Mouse (Mus musculus): ENCODE data around the gene Mafk. TPM values are rescaled to one million over a fixed set of nuclear protein-coding genes. Genes with fewer than 3 reads are reported as not detected.

Mafk gene
- polyA plus RNA-seq, 1 experiment from 2014 or later = 13.4 TPM

DNA sequence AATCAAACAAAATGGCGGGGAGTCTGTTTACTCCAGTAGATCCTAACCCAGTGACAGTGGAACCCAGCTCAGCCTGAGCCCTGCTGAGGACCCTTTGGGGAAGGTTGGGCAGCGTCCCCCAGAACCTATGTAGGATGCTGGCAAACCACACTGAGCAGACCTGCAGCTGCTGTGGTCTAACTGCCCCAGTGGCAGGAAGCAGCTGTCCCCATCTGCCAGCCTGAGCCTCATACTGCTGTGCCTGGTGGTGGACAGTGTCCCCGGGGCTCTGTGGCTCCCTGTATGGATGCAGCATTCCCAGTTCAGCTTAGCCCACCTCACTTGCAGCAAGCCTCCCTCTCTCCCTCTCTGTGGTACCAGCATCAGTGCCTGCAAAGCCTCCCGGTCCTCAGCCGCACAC lies 14.3 kb upstream of the Mafk start:
- Histone ChIP-seq H3K27me3 (no peaks in the 10 kb centered on the region; the same call in 1 of the 2 replicates), H3K4me1 (replicated peaks) (peaks cover 13% of the 10 kb centered on the region), H3K4me3 (no peak overlapping the region), H3K9ac (no peak overlapping the region), H3K9me3 (no peaks in the 10 kb centered on the region), H3K4me2 (no peak overlapping the region), H3K27ac (no peak overlapping the region), H3K36me3 (peaks cover 21% of the 10 kb centered on the region)
- no peak for ATAC-seq (ENCODE audit: low FRiP score)
- 82% methylated on average over 5 of the region's 5 CpGs for WGBS

DNA sequence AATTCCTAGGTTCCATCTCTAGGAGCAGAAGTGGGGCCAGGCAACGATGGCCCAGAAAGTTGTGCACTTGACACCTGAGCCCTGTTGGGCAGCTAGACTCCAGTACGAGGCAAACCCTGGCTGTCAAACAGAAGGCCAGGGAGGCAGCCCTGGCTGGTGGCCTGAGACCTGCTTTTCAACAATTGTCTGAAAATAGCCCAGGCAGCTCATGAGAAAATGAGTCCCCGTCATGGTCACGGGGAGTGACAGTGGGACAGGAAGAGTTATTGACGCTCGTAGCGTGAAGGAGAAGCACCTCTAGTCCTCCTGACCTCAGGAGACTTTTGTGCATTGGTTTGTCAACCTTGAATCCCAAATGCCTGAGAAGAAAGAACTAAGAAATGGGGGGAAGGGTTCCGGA lies 9.9 kb upstream of the Mafk start:
- Histone ChIP-seq H3K4me2 (no peak overlapping the region), H3K9me3 (no peaks in the 10 kb centered on the region), H3K4me1 (replicated peaks) (no peaks in the 10 kb centered on the region), H3K36me3 (no peaks in the 10 kb centered on the region), H3K4me3 (no peak overlapping the region), H3K9ac (no peak overlapping the region), H3K27me3 (no peaks in the 10 kb centered on the region; the same call in 1 of the 2 replicates), H3K27ac (no peak overlapping the region)
- 87% methylated on average over 8 of the region's 8 CpGs for WGBS
- no peak for ATAC-seq (ENCODE audit: low FRiP score)

DNA sequence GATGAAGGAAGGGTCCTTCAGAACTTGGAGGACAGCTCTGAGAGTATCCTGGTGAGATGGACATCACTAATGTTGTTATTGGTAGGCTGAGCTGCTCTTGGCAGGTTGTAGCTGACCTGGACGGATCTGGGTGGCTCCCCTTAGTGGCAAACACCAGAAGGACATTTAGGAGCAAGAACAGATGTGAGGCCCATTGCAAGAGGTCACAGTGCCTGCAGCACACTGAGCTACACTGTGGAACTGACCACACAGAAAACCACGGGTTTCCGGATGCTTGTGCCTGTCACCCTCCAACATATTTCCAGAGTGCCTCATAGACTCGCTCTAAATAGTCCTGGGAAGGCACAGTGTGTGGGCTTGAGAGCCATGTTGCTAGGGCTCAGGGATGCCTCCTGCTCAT lies 1.8 kb upstream of the Mafk start:
- peaks cover 23% of the 10 kb centered on the region for H3K4me1 ChIP-seq (replicated peaks)
- H3K4me2 ChIP-seq = no peak overlapping the region
- H3K27me3 ChIP-seq = peaks cover 16% of the 10 kb centered on the region; the same call in 1 of the 2 replicates
- no peaks in the 10 kb centered on the region for H3K36me3 ChIP-seq
- no peak for ATAC-seq (ENCODE audit: low FRiP score)
- WGBS = 57% methylated on average over 4 of the region's 4 CpGs
- H3K4me3 ChIP-seq = no peak overlapping the region
- no peaks in the 10 kb centered on the region for H3K9me3 ChIP-seq
- no peak overlapping the region for H3K9ac ChIP-seq
- H3K27ac ChIP-seq = no peak overlapping the region

DNA sequence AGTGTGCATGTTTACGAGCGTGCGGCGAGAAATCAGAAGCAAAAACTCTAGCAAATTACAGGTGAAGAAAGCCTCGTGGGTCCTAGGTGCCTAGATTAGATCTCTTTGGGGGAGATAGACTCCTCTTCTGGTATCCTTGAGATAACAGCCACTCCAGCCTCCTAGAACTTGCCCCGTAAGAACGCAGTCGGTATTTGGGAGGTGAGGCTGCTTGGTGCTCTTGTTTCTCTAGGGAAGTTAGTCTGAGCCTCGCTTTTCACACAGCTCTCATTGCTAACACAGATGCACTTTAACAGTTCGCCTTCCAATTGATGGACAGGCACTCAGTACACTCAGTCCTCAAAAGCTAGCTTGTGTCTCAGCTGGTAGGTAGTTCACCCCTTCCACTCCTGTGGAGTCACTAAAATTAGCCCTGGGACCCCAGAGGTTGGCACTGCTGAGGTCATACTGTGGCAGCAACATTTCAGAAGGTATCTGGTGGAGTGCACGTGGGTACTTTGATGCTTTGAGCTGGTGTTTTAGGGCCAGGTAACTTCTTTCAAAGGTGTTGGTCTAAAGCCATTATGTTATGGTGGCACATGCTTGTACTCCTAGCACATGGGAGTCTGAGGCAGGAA lies 954 bp downstream of the Mafk start:
- H3K4me3 ChIP-seq = peak overlapping the region; percentile 82
- no peaks in the 10 kb centered on the region for H3K36me3 ChIP-seq
- peaks cover 27% of the 10 kb centered on the region for H3K27me3 ChIP-seq
- 21% methylated on average over 11 of the region's 11 CpGs for WGBS
- no peak overlapping the region for H3K27ac ChIP-seq
- peak overlapping the region; percentile 100 for H3K4me2 ChIP-seq
- H3K9ac ChIP-seq = peak overlapping the region; percentile 84
- no peak for ATAC-seq (ENCODE audit: low FRiP score)
- peaks cover 49% of the 10 kb centered on the region for H3K4me1 ChIP-seq (replicated peaks)
- H3K9me3 ChIP-seq = no peaks in the 10 kb centered on the region

DNA sequence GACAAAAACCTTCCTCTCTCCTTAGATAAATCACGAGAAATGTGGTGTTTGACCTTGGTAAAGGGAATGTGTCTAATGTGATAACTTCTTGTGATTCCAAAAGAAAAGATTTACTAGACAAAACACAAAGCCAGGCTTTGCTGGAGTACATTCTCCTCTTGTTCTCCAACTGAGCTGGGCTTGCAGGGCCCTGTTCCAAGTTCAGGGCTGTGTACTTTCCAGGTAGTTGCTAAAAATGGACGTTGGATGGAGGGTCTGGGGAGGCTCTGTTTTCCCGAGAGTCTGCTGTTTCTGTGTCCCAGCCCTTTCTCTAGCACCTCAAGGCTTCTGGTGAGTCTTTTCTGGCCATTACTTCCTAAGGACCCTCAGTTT lies 1.6 kb downstream of the Mafk start:
- Histone ChIP-seq H3K4me1 (replicated peaks) (peaks cover 56% of the 10 kb centered on the region), H3K9ac (peak overlapping the region; percentile 49), H3K36me3 (no peaks in the 10 kb centered on the region), H3K27me3 (peaks cover 27% of the 10 kb centered on the region), H3K4me3 (peak overlapping the region; percentile 82; the same call in 1 of the 2 replicates), H3K9me3 (no peaks in the 10 kb centered on the region), H3K4me2 (peak overlapping the region; percentile 100), H3K27ac (peak overlapping the region; percentile 30; the same call in 1 of the 2 replicates)
- no peak for ATAC-seq (ENCODE audit: low FRiP score)
- WGBS = 69% methylated on average over 3 of the region's 3 CpGs

DNA sequence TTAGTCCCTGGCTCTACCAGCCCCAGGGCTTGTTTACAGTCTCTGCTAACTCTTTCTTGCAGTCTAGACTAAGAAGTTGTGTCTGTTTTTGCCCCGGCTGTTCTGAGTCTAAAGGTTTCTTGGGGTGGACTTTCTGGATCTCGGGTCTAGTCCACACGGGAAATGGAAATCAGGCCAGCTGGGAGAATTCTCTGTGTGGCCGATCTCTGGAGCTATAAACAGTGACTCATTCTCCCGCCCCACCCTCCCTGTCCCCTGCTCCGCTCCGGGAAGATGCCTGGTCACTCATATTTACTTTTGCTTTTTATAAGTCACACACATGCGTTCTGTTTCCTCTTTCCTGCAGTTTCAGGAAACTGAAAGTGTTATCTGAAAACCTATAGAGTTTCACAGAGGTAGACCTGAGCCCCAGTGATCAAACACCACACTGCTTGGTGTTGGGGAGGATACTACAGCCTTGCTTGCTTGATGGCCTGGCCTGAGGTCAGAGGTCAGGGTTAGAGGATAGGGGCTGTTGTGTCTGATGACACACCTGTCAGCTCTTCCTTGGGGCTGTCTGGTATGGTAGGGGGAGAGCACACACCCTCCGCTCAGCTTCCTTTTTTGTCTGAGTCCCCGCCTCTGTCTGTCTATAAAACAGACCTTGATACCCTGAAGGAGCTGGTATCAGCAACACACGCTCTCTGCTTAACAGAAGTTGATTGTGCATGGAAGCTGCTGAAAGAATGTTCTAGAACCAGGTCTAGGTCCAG lies 2.2 kb downstream of the Mafk start:
- peaks cover 62% of the 10 kb centered on the region for H3K4me1 ChIP-seq (replicated peaks)
- H3K36me3 ChIP-seq = no peaks in the 10 kb centered on the region
- peak overlapping the region; percentile 100; the same call in 1 of the 2 replicates for H3K4me2 ChIP-seq
- peaks cover 27% of the 10 kb centered on the region for H3K27me3 ChIP-seq
- 0 out of 2 replicates have a peak overlapping the region, but pooled peaks have one; percentile 8 for H3K4me3 ChIP-seq
- ATAC-seq (ENCODE audit: low FRiP score) = no peak
- H3K9me3 ChIP-seq = no peaks in the 10 kb centered on the region
- H3K9ac ChIP-seq = peak overlapping the region; percentile 49
- 69% methylated on average over 11 of the region's 11 CpGs for WGBS
- H3K27ac ChIP-seq = peak overlapping the region; percentile 30; the same call in 1 of the 2 replicates

DNA sequence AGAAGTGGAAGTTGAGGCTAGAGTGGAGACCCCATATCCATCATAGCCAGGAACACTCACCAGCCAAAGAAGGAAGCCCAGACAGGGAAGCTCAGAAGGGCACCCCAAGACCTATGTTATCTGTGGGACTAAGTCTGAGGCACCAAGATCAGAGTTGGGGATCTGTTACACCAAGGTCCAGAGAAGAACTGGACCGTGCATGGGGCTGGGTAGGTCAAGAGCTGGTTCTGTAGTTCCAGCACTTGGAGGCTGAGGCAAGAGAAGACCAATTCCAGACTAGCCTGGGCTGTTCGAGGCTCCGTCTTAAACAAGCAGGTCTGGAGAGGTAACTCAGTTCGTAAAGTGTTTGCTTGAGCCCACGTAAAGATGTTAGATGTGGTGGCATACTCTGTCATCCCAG lies 2.8 kb downstream of the Mafk start:
- Histone ChIP-seq H3K36me3 (no peaks in the 10 kb centered on the region), H3K9ac (no peak overlapping the region), H3K27me3 (peaks cover 27% of the 10 kb centered on the region), H3K4me1 (replicated peaks) (peaks cover 68% of the 10 kb centered on the region), H3K27ac (no peak overlapping the region), H3K9me3 (no peaks in the 10 kb centered on the region), H3K4me2 (no peak overlapping the region), H3K4me3 (no peak overlapping the region)
- WGBS = 91% methylated on average over 5 of the region's 5 CpGs
- ATAC-seq (ENCODE audit: low FRiP score) = no peak

DNA sequence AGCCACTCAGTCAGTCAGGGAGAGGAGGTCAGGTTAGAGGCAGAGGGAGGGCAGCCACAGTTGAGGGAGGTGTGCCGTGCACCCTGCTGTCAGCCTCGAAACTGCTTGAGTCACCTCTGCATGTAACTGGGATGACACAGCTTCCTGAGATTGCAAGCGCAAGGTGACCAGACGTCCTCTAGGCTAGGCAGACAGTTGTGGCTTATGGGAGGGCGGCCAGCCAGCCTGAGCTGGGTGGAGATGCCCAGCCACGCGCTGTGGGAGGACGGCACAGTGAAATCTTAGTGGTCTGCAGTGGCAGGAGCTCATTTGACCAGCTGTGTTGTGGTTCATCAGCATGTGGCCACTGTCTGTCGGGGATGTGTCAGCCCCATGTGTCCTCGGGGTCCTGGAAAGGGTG lies 3.6 kb downstream of the Mafk start:
- Histone ChIP-seq H3K36me3 (peaks cover 5% of the 10 kb centered on the region), H3K4me2 (no peak overlapping the region), H3K4me1 (replicated peaks) (peaks cover 74% of the 10 kb centered on the region), H3K9me3 (no peaks in the 10 kb centered on the region), H3K4me3 (no peak overlapping the region), H3K9ac (0 out of 2 replicates have a peak overlapping the region, but pooled peaks have one; percentile 3), H3K27ac (no peak overlapping the region), H3K27me3 (peaks cover 33% of the 10 kb centered on the region)
- WGBS = 80% methylated on average over 10 of the region's 10 CpGs
- no peak for ATAC-seq (ENCODE audit: low FRiP score)

DNA sequence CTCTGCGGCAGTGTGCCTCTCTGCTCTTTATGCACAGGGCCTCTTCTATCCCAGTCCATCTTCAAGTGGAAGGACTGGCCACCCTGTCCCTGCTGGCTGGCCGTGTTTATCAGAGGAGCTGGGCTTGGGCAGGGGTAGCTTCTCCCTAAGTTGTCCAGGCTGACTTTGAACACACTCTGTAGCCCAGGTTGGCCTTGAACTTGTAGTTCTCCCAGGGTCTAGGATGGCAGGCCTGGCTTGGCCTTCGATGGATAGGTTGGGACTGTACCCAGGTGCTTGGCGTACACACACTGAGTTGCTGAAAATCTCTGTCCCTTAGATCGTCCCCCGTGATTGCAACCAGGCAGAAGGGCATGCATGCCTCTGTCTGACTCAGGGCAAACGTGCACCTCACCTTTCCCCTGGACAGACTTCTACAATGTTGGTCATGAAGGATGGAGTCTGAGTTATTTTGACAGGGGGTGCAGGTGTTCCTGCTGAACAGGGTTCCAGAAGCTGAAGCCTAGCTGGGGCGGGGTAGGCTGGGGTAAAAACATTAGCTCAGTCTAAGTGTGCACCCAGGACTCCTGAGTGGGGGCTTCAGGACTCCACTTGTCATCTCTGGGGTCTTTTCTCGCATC lies 4.8 kb downstream of the Mafk start:
- WGBS = 79% methylated on average over 9 of the region's 9 CpGs
- no peak overlapping the region for H3K4me2 ChIP-seq
- H3K4me3 ChIP-seq = no peak overlapping the region
- H3K4me1 ChIP-seq (replicated peaks) = peaks cover 70% of the 10 kb centered on the region
- H3K9ac ChIP-seq = no peak overlapping the region
- ATAC-seq (ENCODE audit: low FRiP score) = no peak
- H3K27ac ChIP-seq = peak overlapping the region; percentile 97; the same call in 1 of the 2 replicates
- no peaks in the 10 kb centered on the region for H3K9me3 ChIP-seq
- H3K27me3 ChIP-seq = peaks cover 43% of the 10 kb centered on the region
- peaks cover 17% of the 10 kb centered on the region for H3K36me3 ChIP-seq

DNA sequence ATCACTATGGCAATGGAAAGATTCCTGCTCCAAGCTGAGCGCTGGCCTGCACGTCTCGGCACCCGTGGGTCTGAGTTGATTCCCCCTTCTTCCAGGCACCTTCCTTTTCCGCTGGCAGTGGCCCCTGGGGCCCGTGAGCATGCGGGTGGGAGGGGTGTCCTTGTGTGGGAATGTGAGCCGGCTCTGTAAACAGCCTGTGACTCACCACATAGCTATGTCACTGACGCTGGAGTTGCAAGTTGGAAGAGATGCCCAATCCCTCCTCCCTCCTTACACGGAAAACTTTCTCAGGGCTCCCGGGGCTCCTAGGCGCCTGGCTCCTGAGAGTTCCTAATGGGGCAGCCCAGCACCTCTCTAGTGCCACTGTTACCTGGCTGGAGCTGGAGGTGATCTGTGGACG lies 5.6 kb downstream of the Mafk start:
- peak overlapping the region; percentile 75 for H3K4me2 ChIP-seq
- peak overlapping the region; percentile 5; the same call in 1 of the 2 replicates for H3K4me3 ChIP-seq
- no peaks in the 10 kb centered on the region for H3K9me3 ChIP-seq
- peaks cover 44% of the 10 kb centered on the region for H3K27me3 ChIP-seq
- peaks cover 65% of the 10 kb centered on the region for H3K4me1 ChIP-seq (replicated peaks)
- H3K27ac ChIP-seq = peak overlapping the region; percentile 97
- ATAC-seq (ENCODE audit: low FRiP score) = peak; percentile 24
- WGBS = 13% methylated on average over 13 of the region's 13 CpGs
- 0 out of 2 replicates have a peak overlapping the region, but pooled peaks have one; percentile 35 for H3K9ac ChIP-seq
- peaks cover 23% of the 10 kb centered on the region for H3K36me3 ChIP-seq

DNA sequence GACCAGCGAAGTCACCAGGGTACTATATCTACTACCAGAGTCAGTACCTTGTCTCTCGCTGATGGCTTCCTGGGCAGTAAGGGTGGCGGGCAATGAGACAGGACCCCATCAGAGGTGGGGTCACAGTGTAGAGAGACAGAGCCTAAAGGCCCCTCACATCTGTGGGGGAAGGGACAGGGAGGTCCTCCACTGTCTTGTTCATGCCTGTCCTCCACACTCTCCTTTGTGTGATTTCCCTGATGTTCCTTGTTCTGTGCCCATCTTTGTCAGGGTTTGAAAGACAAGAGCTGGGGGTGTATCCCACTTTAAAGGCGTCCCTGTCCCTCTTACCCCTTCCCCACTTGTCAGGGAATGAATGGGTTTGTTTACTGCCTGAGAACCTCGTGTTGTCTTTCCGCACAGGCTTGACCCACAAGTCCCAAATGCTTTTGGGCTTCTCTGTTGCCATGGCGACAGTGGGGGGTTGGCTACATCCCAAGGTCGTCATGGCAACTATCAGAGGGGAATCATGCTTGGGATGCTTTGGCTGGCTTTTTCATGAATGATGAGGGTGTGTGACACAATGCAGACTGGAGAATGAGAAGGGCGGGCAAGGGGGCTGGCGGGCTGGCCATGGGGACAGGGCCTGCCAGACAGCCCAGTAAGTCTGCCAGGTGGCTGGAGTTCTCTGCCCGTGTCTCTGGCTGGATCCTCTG lies 6.3 kb downstream of the Mafk start:
- 10% methylated on average over 11 of the region's 11 CpGs for WGBS
- H3K4me1 ChIP-seq (replicated peaks) = peaks cover 58% of the 10 kb centered on the region
- H3K9me3 ChIP-seq = no peaks in the 10 kb centered on the region
- peak overlapping the region; percentile 70 for H3K9ac ChIP-seq
- H3K4me3 ChIP-seq = peak overlapping the region; percentile 39
- peaks cover 25% of the 10 kb centered on the region for H3K36me3 ChIP-seq
- ATAC-seq (ENCODE audit: low FRiP score) = peak; percentile 89
- H3K27ac ChIP-seq = peak overlapping the region; percentile 97
- peak overlapping the region; percentile 75 for H3K4me2 ChIP-seq
- peaks cover 42% of the 10 kb centered on the region for H3K27me3 ChIP-seq
